Mouse (Mus musculus) lung, postnatal 0 days (tissue): ENCODE results near the gene Cfap300.

ENCODE experiments used
- CTCF ChIP-seq: IDR thresholded peaks from 2 replicates; pipeline ENCODE4 v1.5.1; 2016; ENCODE audit warnings: antibody characterized with exemption, mild to moderate bottlenecking
- EP300 ChIP-seq: IDR thresholded peaks from 2 replicates; pipeline ENCODE4 v1.6.1; 2016; ENCODE audit warnings: antibody characterized with exemption, mild to moderate bottlenecking, control low read depth

DNA sequence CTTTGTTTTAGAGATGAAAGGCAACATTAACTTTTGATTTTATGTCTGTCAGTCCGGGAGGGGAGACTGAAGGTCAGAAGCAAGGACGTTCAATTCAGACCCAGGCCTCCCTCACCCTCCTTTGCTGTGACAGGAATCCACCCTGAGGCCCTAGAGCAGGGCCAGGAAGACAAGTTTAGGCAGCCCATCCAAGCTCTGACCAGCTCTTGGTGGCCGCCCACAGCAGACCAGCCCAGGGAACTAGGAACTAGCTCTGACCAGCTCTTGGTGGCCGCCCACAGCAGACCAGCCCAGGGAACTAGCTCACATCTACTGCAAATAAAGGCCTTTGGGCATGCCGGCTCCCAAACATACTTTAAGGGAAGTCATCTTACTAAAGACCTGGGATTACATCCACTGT, 65.0 kb downstream of the Cfap300 start:
- TF ChIP-seq CTCF (no peak), EP300 (no peak)
